Mouse (Mus musculus): ENCODE results near the gene Sh3bgrl3. TPM values are rescaled to one million over a fixed set of nuclear protein-coding genes. Genes with fewer than 3 reads are reported as not detected.

Sh3bgrl3 gene
- polyA plus RNA-seq, 1 experiment, result 262 TPM

- Histone ChIP-seq H3K4me2 (ENCODE audit: low read depth) (peak overlapping the region; percentile 36), H3K4me3 (no peak overlapping the region), H3K27me3 (ENCODE audit: control insufficient read depth, insufficient read depth, insufficient read length) (peaks cover 15% of the 10 kb centered on the region), H3K36me3 (ENCODE audit: control insufficient read depth, insufficient read depth) (no peaks in the 10 kb centered on the region), H3ac (ENCODE audit: control insufficient read depth, insufficient read length) (no peak overlapping the region), H3K79me2 (ENCODE audit: control insufficient read depth, insufficient read depth) (no peaks in the 10 kb centered on the region)
- TF ChIP-seq POLR2AphosphoS2 (IDR thresholded peaks at IDR 0.05; ENCODE audit: insufficient read length, low read depth), result no peak
- TF ChIP-seq CEBPB (IDR thresholded peaks at IDR 0.05; ENCODE audit: insufficient read depth, poor library complexity, severe bottlenecking), result no peak
- no peak for TF ChIP-seq TCF12 (IDR thresholded peaks at IDR 0.05; ENCODE audit: insufficient read depth, poor library complexity, severe bottlenecking)
- TF ChIP-seq MYOG (IDR thresholded peaks at IDR 0.05; ENCODE audit: control insufficient read depth in 1 of 3, insufficient read depth in 1 of 3, insufficient read length in 2 of 3, low read depth in 2 of 3), result no peak
- no peak for TF ChIP-seq SRF (IDR thresholded peaks at IDR 0.05; ENCODE audit: control insufficient read depth, insufficient read length, low read depth)
- TF ChIP-seq REST (IDR thresholded peaks at IDR 0.05; ENCODE audit: insufficient read depth, insufficient read length), result no peak
- no peak for TF ChIP-seq MAX (IDR thresholded peaks at IDR 0.05; ENCODE audit: low read depth)
- no peak for TF ChIP-seq POLR2A (IDR thresholded peaks at IDR 0.05; ENCODE audit: insufficient read length, low read depth)
- no peak for TF ChIP-seq USF1 (IDR thresholded peaks at IDR 0.05; ENCODE audit: low read depth)
- no peak for TF ChIP-seq MYOD1 (IDR thresholded peaks at IDR 0.05; ENCODE audit: control insufficient read depth in 1 of 3, insufficient read length in 2 of 3, low read depth in 2 of 3)
Observed at GRCm38 (mm10) chr4:134092382-134093288, 36.0 kb downstream of the Sh3bgrl3 start.

- no peaks in the 10 kb centered on the region for H3K36me3 ChIP-seq (ENCODE audit: control insufficient read depth, insufficient read depth)
- no peak overlapping the region for H3ac ChIP-seq (ENCODE audit: control insufficient read depth, insufficient read length)
- TF ChIP-seq POLR2A (IDR thresholded peaks at IDR 0.05; ENCODE audit: insufficient read length, low read depth), result no peak
- TF ChIP-seq CEBPB (IDR thresholded peaks at IDR 0.05; ENCODE audit: insufficient read depth, poor library complexity, severe bottlenecking), result no peak
- no peak for TF ChIP-seq USF1 (IDR thresholded peaks at IDR 0.05; ENCODE audit: low read depth)
- TF ChIP-seq TCF12 (IDR thresholded peaks at IDR 0.05; ENCODE audit: insufficient read depth, poor library complexity, severe bottlenecking), result no peak
- TF ChIP-seq POLR2AphosphoS2 (IDR thresholded peaks at IDR 0.05; ENCODE audit: insufficient read length, low read depth), result no peak
- no peak for TF ChIP-seq MYOD1 (IDR thresholded peaks at IDR 0.05; ENCODE audit: control insufficient read depth in 1 of 3, insufficient read length in 2 of 3, low read depth in 2 of 3)
- no peak for TF ChIP-seq MAX (IDR thresholded peaks at IDR 0.05; ENCODE audit: low read depth)
- TF ChIP-seq MYOG (IDR thresholded peaks at IDR 0.05; ENCODE audit: control insufficient read depth in 1 of 3, insufficient read depth in 1 of 3, insufficient read length in 2 of 3, low read depth in 2 of 3), result no peak
- no peak for TF ChIP-seq TCF3 (IDR thresholded peaks at IDR 0.05; ENCODE audit: insufficient read length, low read depth)
- no peak for TF ChIP-seq REST (IDR thresholded peaks at IDR 0.05; ENCODE audit: insufficient read depth, insufficient read length)
- no peak for TF ChIP-seq SRF (IDR thresholded peaks at IDR 0.05; ENCODE audit: control insufficient read depth, insufficient read length, low read depth)
Observed at GRCm38 (mm10) chr4:134091225-134091529, 37.4 kb downstream of the Sh3bgrl3 start.

DNA sequence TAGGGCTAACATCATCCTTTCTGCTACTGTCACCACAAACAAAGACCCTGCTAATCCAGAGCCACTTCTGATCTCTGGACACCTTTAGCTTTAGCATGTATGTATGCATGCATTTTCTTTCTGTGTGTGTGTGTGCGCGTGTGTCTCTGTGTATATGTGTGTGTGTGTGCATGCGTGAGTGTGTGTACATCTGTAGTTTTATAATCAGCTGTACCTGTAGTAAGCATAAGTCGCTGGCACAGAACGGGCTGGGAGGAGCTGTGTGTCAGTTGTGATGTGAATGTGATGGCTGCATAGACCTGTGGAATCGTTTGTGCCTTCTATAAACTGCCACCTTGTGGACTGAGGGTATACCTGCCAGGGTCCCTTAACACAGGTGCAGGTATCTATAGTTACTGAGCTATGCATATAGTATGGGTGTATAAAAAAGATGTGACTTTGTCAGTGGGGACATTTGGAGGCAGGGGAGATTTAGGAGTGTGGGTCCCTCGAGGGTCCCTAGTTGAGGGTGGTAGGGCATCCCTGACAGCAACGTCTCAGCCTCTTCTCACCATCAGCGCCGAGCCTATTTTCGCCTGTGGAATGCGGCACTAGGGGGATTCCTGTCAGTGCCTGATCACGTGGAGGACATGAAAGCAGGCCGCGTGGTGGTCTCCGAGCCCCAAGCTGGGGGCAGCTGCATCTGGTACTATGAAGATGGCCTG, 37.9 kb downstream of the Sh3bgrl3 start:
- Histone ChIP-seq H3K79me2 (ENCODE audit: control insufficient read depth, insufficient read depth) (no peaks in the 10 kb centered on the region), H3ac (ENCODE audit: control insufficient read depth, insufficient read length) (no peak overlapping the region), H3K36me3 (ENCODE audit: control insufficient read depth, insufficient read depth) (no peaks in the 10 kb centered on the region), H3K4me2 (ENCODE audit: low read depth) (no peak overlapping the region), H3K4me3 (no peak overlapping the region), H3K27me3 (ENCODE audit: control insufficient read depth, insufficient read depth, insufficient read length) (peaks cover 15% of the 10 kb centered on the region)
- TF ChIP-seq MAX (IDR thresholded peaks at IDR 0.05; ENCODE audit: low read depth), result no peak
- TF ChIP-seq REST (IDR thresholded peaks at IDR 0.05; ENCODE audit: insufficient read depth, insufficient read length), result no peak
- no peak for TF ChIP-seq MYOG (IDR thresholded peaks at IDR 0.05; ENCODE audit: control insufficient read depth in 1 of 3, insufficient read depth in 1 of 3, insufficient read length in 2 of 3, low read depth in 2 of 3)
- TF ChIP-seq POLR2A (IDR thresholded peaks at IDR 0.05; ENCODE audit: insufficient read length, low read depth), result no peak
- no peak for TF ChIP-seq E2F4 (IDR thresholded peaks at IDR 0.05; ENCODE audit: insufficient read depth)
- TF ChIP-seq TCF12 (IDR thresholded peaks at IDR 0.05; ENCODE audit: insufficient read depth, poor library complexity, severe bottlenecking), result no peak
- no peak for TF ChIP-seq POLR2AphosphoS2 (IDR thresholded peaks at IDR 0.05; ENCODE audit: insufficient read length, low read depth)
- no peak for TF ChIP-seq USF1 (IDR thresholded peaks at IDR 0.05; ENCODE audit: low read depth)
- TF ChIP-seq TCF3 (IDR thresholded peaks at IDR 0.05; ENCODE audit: insufficient read length, low read depth), result no peak
- TF ChIP-seq CEBPB (IDR thresholded peaks at IDR 0.05; ENCODE audit: insufficient read depth, poor library complexity, severe bottlenecking), result no peak
- TF ChIP-seq SRF (IDR thresholded peaks at IDR 0.05; ENCODE audit: control insufficient read depth, insufficient read length, low read depth), result no peak

More at GRCm38 (mm10) chr4:134091225-134091529, 37.4 kb downstream of the Sh3bgrl3 start:
- H3K4me3 ChIP-seq, result no peak overlapping the region
- no peaks in the 10 kb centered on the region for H3K79me2 ChIP-seq (ENCODE audit: control insufficient read depth, insufficient read depth)
- H3K27me3 ChIP-seq (ENCODE audit: control insufficient read depth, insufficient read depth, insufficient read length), result peaks cover 15% of the 10 kb centered on the region
- no peak overlapping the region for H3K4me2 ChIP-seq (ENCODE audit: low read depth)

DNA sequence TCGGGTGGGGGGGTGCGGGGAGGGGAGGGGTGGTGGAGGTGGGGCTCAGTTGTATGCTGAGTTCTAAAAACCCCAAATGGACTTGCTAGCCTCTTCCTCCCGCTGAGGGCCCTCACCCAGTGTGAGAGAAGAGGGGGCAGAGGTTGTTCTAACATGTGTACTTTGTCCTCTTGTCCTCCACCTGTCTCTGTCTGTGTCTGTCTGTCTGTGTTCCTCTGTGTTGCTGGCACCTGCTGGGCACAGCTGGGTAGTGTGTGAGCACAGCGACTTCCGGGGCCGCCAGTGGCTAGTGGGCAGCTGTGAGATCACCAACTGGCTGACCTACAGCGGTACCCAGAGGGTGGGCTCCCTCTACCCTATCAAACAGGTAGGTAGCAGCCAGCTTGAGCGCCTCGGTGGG, 39.6 kb downstream of the Sh3bgrl3 start:
- Histone ChIP-seq H3K4me2 (ENCODE audit: low read depth) (no peak overlapping the region), H3K4me3 (no peak overlapping the region), H3ac (ENCODE audit: control insufficient read depth, insufficient read length) (no peak overlapping the region), H3K27me3 (ENCODE audit: control insufficient read depth, insufficient read depth, insufficient read length) (peaks cover 14% of the 10 kb centered on the region), H3K36me3 (ENCODE audit: control insufficient read depth, insufficient read depth) (no peaks in the 10 kb centered on the region), H3K79me2 (ENCODE audit: control insufficient read depth, insufficient read depth) (no peaks in the 10 kb centered on the region)
- no peak for TF ChIP-seq MAX (IDR thresholded peaks at IDR 0.05; ENCODE audit: low read depth)
- TF ChIP-seq CEBPB (IDR thresholded peaks at IDR 0.05; ENCODE audit: insufficient read depth, poor library complexity, severe bottlenecking), result no peak
- TF ChIP-seq MYOG (IDR thresholded peaks at IDR 0.05; ENCODE audit: control insufficient read depth in 1 of 3, insufficient read depth in 1 of 3, insufficient read length in 2 of 3, low read depth in 2 of 3), result no peak
- no peak for TF ChIP-seq TCF3 (IDR thresholded peaks at IDR 0.05; ENCODE audit: insufficient read length, low read depth)
- no peak for TF ChIP-seq REST (IDR thresholded peaks at IDR 0.05; ENCODE audit: insufficient read depth, insufficient read length)
- no peak for TF ChIP-seq POLR2A (IDR thresholded peaks at IDR 0.05; ENCODE audit: insufficient read length, low read depth)
- no peak for TF ChIP-seq SRF (IDR thresholded peaks at IDR 0.05; ENCODE audit: control insufficient read depth, insufficient read length, low read depth)
- no peak for TF ChIP-seq TCF12 (IDR thresholded peaks at IDR 0.05; ENCODE audit: insufficient read depth, poor library complexity, severe bottlenecking)
- TF ChIP-seq MYOD1 (IDR thresholded peaks at IDR 0.05; ENCODE audit: control insufficient read depth in 1 of 3, insufficient read length in 2 of 3, low read depth in 2 of 3), result no peak
- no peak for TF ChIP-seq E2F4 (IDR thresholded peaks at IDR 0.05; ENCODE audit: insufficient read depth)
- TF ChIP-seq USF1 (IDR thresholded peaks at IDR 0.05; ENCODE audit: low read depth), result no peak
- no peak for TF ChIP-seq POLR2AphosphoS2 (IDR thresholded peaks at IDR 0.05; ENCODE audit: insufficient read length, low read depth)

Data from myocyte (in vitro differentiated cells).